Mouse (Mus musculus) CH12.LX (cell line): ENCODE results near the gene Snx13. TPM values are rescaled to one million over a fixed set of nuclear protein-coding genes. Genes with fewer than 3 reads are reported as not detected.

Experiments
- DNase-seq: peaks from one replicate; pipeline ENCODE4 v3.0.0-alpha.2; 2013; ENCODE audit errors: extremely low read depth
- H3K27ac ChIP-seq: 2 replicates; pipeline ENCODE4 v1.5.1; 2012; ENCODE audit warnings: low read depth, mild to moderate bottlenecking, control low read depth, moderate library complexity; ENCODE audit not compliant: insufficient read depth
- H3K27me3 ChIP-seq: replicated peaks from 2 replicates; pipeline ENCODE3; 2012; ENCODE audit warnings: inconsistent platforms
- H3K36me3 ChIP-seq, 2 experiments: replicated peaks in 1 of 2; 2 replicates each; pipeline versions ENCODE3 to v1.6.1; 2012; ENCODE audit warnings: inconsistent platforms in 1 of 2, low read length in 1 of 2, mild to moderate bottlenecking in 1 of 2, mixed read lengths in 1 of 2, moderate library complexity in 1 of 2; ENCODE audit not compliant: control insufficient read depth in 1 of 2, insufficient read depth in 1 of 2
- H3K4me1 ChIP-seq, 2 experiments: 2 replicates each; pipeline ENCODE4 v1.6.1; 2012; ENCODE audit warnings: inconsistent platforms in 1 of 2, moderate library complexity in 1 of 2; ENCODE audit not compliant: insufficient read depth in 2 of 2, control insufficient read depth in 1 of 2
- H3K4me2 ChIP-seq: 2 replicates; pipeline ENCODE4 v1.6.1; 2012; ENCODE audit warnings: low read depth, mild to moderate bottlenecking, control low read depth; ENCODE audit not compliant: poor library complexity, insufficient read depth, severe bottlenecking
- H3K4me3 ChIP-seq, 3 experiments: fragments of 150-350 bp in 1 of 3; sonication (generic) in 1 of 3; replicated peaks in 1 of 3; 2 replicates each; pipeline versions ENCODE3 to v1.5.1; 2011 to 2012; ENCODE audit warnings: low read depth in 2 of 3, low read length in 2 of 3, mild to moderate bottlenecking in 2 of 3, moderate library complexity in 2 of 3, control low read depth in 1 of 3, improper control_type of control experiment in 1 of 3, inconsistent platforms in 1 of 3, mixed read lengths in 1 of 3; ENCODE audit not compliant: poor library complexity in 1 of 3
- H3K79me2 ChIP-seq: replicated peaks from 2 replicates; pipeline ENCODE4 v1.6.1; 2012; ENCODE audit warnings: mild to moderate bottlenecking, moderate library complexity; ENCODE audit not compliant: control insufficient read depth, poor library complexity, insufficient read depth, severe bottlenecking; ENCODE audit errors: extremely low read depth
- H3K9ac ChIP-seq: 2 replicates; pipeline ENCODE4 v1.6.1; 2012; ENCODE audit warnings: low read depth, mild to moderate bottlenecking, control low read depth, moderate library complexity; ENCODE audit not compliant: insufficient read depth
- H3K9me3 ChIP-seq: replicated peaks from 2 replicates; pipeline ENCODE3; 2012; ENCODE audit warnings: low read length, inconsistent platforms, mixed read lengths
- CHD1 ChIP-seq: IDR thresholded peaks from 2 replicates; pipeline ENCODE4 v1.6.1; 2012; ENCODE audit warnings: low read depth, low read length, improper control_type of control experiment, inconsistent platforms
- CHD2 ChIP-seq: IDR thresholded peaks from 2 replicates; pipeline ENCODE4 v1.6.1; 2011; ENCODE audit warnings: low read length, improper control_type of control experiment
- E2F4 ChIP-seq: IDR thresholded peaks from 2 replicates; pipeline ENCODE4 v1.6.1; 2011; ENCODE audit warnings: low read depth, low read length, improper control_type of control experiment; ENCODE audit not compliant: insufficient replicate concordance
- ELF1 ChIP-seq: IDR thresholded peaks from 2 replicates; pipeline ENCODE4 v1.6.1; 2014; ENCODE audit warnings: low read depth, mild to moderate bottlenecking, inconsistent platforms, low read length, improper control_type of control experiment
- ETS1 ChIP-seq: conservative IDR thresholded peaks from 2 replicates; pipeline ENCODE4 v1.6.1; 2012; ENCODE audit warnings: low read depth, mild to moderate bottlenecking, inconsistent platforms, low read length, improper control_type of control experiment, moderate library complexity
- IRF4 ChIP-seq: IDR thresholded peaks from 2 replicates; pipeline ENCODE4 v1.6.1; 2014; ENCODE audit warnings: low read depth, mild to moderate bottlenecking, inconsistent platforms, low read length, improper control_type of control experiment
- JUN ChIP-seq: IDR thresholded peaks from 2 replicates; pipeline ENCODE4 v1.6.1; 2011; ENCODE audit warnings: low read depth, mild to moderate bottlenecking, low read length, improper control_type of control experiment, moderate library complexity; ENCODE audit not compliant: insufficient read depth
- MAZ ChIP-seq: IDR thresholded peaks from 2 replicates; pipeline ENCODE4 v1.6.1; 2012; ENCODE audit warnings: low read depth, mild to moderate bottlenecking, inconsistent platforms, low read length, improper control_type of control experiment, moderate library complexity
- MEF2A ChIP-seq: IDR thresholded peaks from 2 replicates; pipeline ENCODE4 v1.6.1; 2014; ENCODE audit warnings: low read depth, mild to moderate bottlenecking, inconsistent platforms, low read length, improper control_type of control experiment, borderline replicate concordance
- NELFE ChIP-seq: IDR thresholded peaks from 2 replicates; pipeline ENCODE4 v1.6.1; 2011; ENCODE audit warnings: low read depth, low read length, improper control_type of control experiment
- POLR2AphosphoS2 ChIP-seq: IDR thresholded peaks from 2 replicates; pipeline ENCODE4 v1.6.1; 2011; ENCODE audit warnings: low read depth, low read length, improper control_type of control experiment
- RCOR1 ChIP-seq: conservative IDR thresholded peaks from 2 replicates; pipeline ENCODE4 v1.6.1; 2012; ENCODE audit warnings: low read depth, mild to moderate bottlenecking, inconsistent platforms, low read length, improper control_type of control experiment
- SMC3 ChIP-seq: IDR thresholded peaks from 2 replicates; pipeline ENCODE4 v1.6.1; 2011; ENCODE audit warnings: low read depth, low read length, improper control_type of control experiment
- TBP ChIP-seq: conservative IDR thresholded peaks from 2 replicates; pipeline ENCODE4 v1.6.1; 2011; ENCODE audit warnings: low read depth, low read length, improper control_type of control experiment
- UBTF ChIP-seq: IDR thresholded peaks from 2 replicates; pipeline ENCODE4 v1.6.1; 2012; ENCODE audit warnings: low read depth, mild to moderate bottlenecking, inconsistent platforms, low read length, improper control_type of control experiment, moderate library complexity
- ZC3H11A ChIP-seq: IDR thresholded peaks from 2 replicates; pipeline ENCODE4 v1.6.1; 2012; ENCODE audit warnings: low read depth, mild to moderate bottlenecking, inconsistent platforms, low read length, improper control_type of control experiment
- ZKSCAN1 ChIP-seq: IDR thresholded peaks from 2 replicates; pipeline ENCODE4 v1.6.1; 2012; ENCODE audit warnings: low read depth, inconsistent platforms, low read length, improper control_type of control experiment, borderline replicate concordance
- ZNF384 ChIP-seq: IDR thresholded peaks from 2 replicates; pipeline ENCODE4 v1.6.1; 2012; ENCODE audit warnings: low read depth, low read length, improper control_type of control experiment, inconsistent platforms
- dilution Hi-C: fragments of 300-500 bp; cut with MboI; formaldehyde crosslinking; loops from 2 replicates; pipeline ENCODE4 v1.14.3; 2020; ENCODE audit warnings: low sequenced_read_pairs; ENCODE audit not compliant: extremely low pct_unique_long_range_greater_than_20kb, extremely low pct_ligation_motif_present
- in situ Hi-C: fragments of 300-500 bp; cut with MboI; formaldehyde crosslinking; loops from 3 replicates; pipeline ENCODE4 v1.14.3; 2019; ENCODE audit warnings: low sequenced_read_pairs, low pct_ligation_motif_present, low pct_unique_long_range_greater_than_20kb, mixed read lengths
- polyA plus RNA-seq: library from polyadenylated mRNA; unstranded; fragments of >175 nt; gene quantifications from 2 replicates; pipeline ENCODE4 v1.2.1, GENCODE M21; 2012; ENCODE audit warnings: low read depth; ENCODE audit not compliant: insufficient read length
- total RNA-seq, 2 experiments: library from RNA; depleted of rRNA; stranded (reverse); fragments of 300-350 nt in 1 of 2; fragments of >200 nt in 1 of 2; gene quantifications; 2 replicates each; pipeline ENCODE4 v1.2.3; 2012 to 2014

Gene Snx13
- total and polyA plus RNA-seq, 3 experiments: 7.0 to 12.2 (median 11.4) TPM

DNA sequence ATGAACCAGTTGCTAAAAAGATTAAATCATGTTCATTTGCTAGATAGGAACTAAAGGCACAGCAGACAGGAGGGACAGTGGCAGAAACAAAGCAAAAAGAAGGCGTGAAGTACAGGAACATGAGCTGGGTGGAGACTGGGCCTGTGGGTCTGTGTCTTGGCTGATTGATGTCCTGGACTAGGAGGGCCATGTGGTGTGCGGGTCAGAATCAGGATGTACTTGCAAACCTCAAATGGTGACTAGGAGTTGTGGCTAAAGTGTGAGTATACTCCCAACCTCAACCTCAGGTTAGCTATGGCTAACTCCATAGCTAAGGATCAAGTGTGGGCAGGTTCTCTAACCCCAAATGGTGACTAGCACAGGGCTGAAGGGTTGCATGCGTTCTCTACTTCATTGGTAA is 107.2 kb downstream of the Snx13 start:
- TF ChIP-seq MAZ (no peak), MEF2A (no peak), E2F4 (no peak), TBP (no peak), ETS1 (no peak), SMC3 (no peak), ELF1 (no peak), CHD1 (no peak), ZC3H11A (no peak), NELFE (no peak), RCOR1 (no peak), IRF4 (no peak), ZKSCAN1 (no peak), POLR2AphosphoS2 (no peak), UBTF (no peak)
- H3K4me1 ChIP-seq: peaks cover 2 to 10% of the 10 kb centered on the region in 2 experiments
- H3K9me3 ChIP-seq: no peaks in the 10 kb centered on the region
- H3K27ac ChIP-seq: no peak overlapping the region
- in situ Hi-C loops: no loop called here
- H3K27me3 ChIP-seq: no peaks in the 10 kb centered on the region
- no peak overlapping the region for H3K9ac ChIP-seq
- dilution Hi-C loops: no loop called here
- H3K79me2 ChIP-seq: no peaks in the 10 kb centered on the region
- H3K4me3 ChIP-seq: no peak overlapping the region
- H3K36me3 ChIP-seq: peaks cover under 1 to 2% of the 10 kb centered on the region in 2 experiments
- no peak overlapping the region for H3K4me2 ChIP-seq
- no peak for DNase-seq

DNA sequence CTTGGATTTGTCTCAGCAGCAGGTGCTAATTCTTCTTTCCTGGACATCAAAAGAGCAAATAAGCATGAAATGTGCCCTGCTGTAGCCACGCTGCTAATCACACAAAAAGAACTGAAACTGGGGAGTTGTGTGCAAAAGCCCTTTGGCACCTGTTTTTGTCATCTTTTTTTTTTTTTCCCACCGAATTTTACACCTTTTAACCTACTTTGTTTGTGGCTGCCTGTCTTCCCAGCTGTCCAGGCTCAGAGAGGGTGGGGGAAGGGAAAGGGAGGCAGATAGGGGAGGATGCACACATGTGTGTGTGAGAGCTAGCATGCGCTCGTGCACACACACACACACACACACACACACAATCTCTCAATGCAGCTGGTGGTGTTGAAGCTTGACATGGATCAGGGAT is 110.3 kb downstream of the Snx13 start:
- Histone ChIP-seq H3K4me2 (no peak overlapping the region), H3K27me3 (no peaks in the 10 kb centered on the region), H3K9ac (no peak overlapping the region), H3K4me1 (peaks cover 2 to 10% of the 10 kb centered on the region in 2 experiments), H3K27ac (no peak overlapping the region), H3K79me2 (no peaks in the 10 kb centered on the region), H3K4me3 (no peak overlapping the region), H3K36me3 (no peaks in the 10 kb centered on the region), H3K9me3 (no peaks in the 10 kb centered on the region)
- dilution Hi-C loops (no loop called here), in situ Hi-C loops (no loop called here)
- DNase-seq: no peak
- TF ChIP-seq MAZ (no peak), JUN (no peak), CHD2 (0 out of 2 replicates have a peak, but pooled peaks have one; percentile 17), ZNF384 (peak; percentile 64)
